Mouse (Mus musculus): ENCODE results near the gene D630045J12Rik. TPM values are rescaled to one million over a fixed set of nuclear protein-coding genes. Genes with fewer than 3 reads are reported as not detected.

D630045J12Rik gene
- polyA plus RNA-seq, 1 experiment from 2014 or later = 0.26 TPM

DNA sequence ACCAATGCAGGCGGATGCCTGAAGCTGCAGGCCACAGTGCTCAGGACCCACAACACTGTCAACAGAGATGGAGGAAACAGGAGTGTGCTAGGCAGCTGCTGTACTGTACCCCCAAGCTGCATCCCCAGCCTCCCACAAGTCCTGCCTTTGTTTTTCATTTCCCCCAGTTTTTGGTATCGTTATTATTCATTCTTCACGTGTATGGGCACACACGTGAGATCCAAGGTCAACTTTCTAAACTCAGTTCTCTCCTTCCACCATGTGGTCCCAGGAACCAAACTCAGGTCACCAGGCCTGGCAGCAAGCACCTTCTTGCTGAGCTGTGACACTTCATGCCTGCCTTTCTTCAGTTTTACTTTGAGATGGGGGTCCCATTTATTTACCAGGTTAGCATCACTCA, 6.4 kb downstream of the D630045J12Rik start:
- H3K4me1 ChIP-seq (ENCODE audit: control insufficient read depth, low read depth, low read length) = no peaks in the 10 kb centered on the region
- 70% methylated on average over 4 of the region's 4 CpGs for WGBS (ENCODE audit: insufficient replicate concordance)
- ATAC-seq (ENCODE audit: low read depth) = no peak
- no peaks in the 10 kb centered on the region for H3K36me3 ChIP-seq (ENCODE audit: control insufficient read depth, insufficient read depth)
- no peak overlapping the region for H3K27ac ChIP-seq (ENCODE audit: low read length)
- peaks cover 5% of the 10 kb centered on the region; the same call in 1 of the 2 replicates for H3K27me3 ChIP-seq (ENCODE audit: control insufficient read depth, insufficient read depth, low read depth, low read length)
- no peak overlapping the region for H3K4me3 ChIP-seq (ENCODE audit: low read depth, low read length)
- no peaks in the 10 kb centered on the region for H3K9me3 ChIP-seq (replicated peaks; ENCODE audit: control insufficient read depth, low read length)
- no peak overlapping the region for H3K9ac ChIP-seq (ENCODE audit: low read depth, low read length)
- H3K4me2 ChIP-seq (ENCODE audit: low read depth, low read length) = no peak overlapping the region

DNA sequence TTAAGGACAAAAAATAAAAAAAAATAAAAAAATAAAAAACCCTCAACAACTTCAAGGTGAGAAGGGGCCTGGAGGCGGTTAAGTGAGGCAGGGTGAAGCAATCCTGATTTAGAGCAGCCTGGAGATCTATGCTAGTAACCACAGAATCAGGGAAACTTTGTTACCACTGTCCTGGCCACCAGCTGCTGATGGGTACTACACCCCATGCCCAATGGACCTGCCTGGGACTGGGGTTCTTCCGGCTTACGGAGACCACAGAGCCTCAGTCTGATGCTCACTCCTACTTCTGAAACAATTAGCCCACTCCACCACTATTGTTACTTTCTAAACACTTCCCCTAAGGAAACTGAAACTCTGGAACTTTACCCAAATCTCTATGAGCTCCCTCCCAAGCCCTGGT, 9.0 kb downstream of the D630045J12Rik start:
- ATAC-seq (ENCODE audit: low read depth) = no peak

DNA sequence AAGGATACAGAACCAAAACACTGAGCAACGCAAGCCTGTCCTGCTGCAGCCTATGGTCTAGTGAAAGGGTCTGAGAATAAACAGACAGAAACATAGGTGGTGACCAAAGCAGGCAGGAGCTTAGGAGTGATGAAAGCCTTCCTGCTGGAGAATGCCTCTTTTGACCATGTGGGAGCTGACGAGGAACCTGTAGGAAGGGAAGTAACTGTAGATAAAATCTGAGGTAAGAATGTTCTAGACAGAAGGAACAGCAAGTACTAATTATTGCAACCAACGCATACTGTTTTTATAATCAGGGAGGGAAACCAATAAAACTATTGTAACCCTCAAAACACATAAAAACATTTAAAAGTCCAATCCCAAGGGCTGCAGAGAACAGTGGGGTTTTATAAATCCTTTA, 9.6 kb downstream of the D630045J12Rik start:
- ATAC-seq (ENCODE audit: low read depth) = no peak
- 39% methylated on average over 3 of the region's 3 CpGs for WGBS (ENCODE audit: insufficient replicate concordance)
- H3K9ac ChIP-seq (ENCODE audit: low read depth, low read length) = no peak overlapping the region
- no peaks in the 10 kb centered on the region for H3K9me3 ChIP-seq (replicated peaks; ENCODE audit: control insufficient read depth, low read length)
- H3K4me2 ChIP-seq (ENCODE audit: low read depth, low read length) = no peak overlapping the region
- H3K27me3 ChIP-seq (ENCODE audit: control insufficient read depth, insufficient read depth, low read depth, low read length) = no peaks in the 10 kb centered on the region
- H3K4me1 ChIP-seq (ENCODE audit: control insufficient read depth, low read depth, low read length) = no peaks in the 10 kb centered on the region
- no peaks in the 10 kb centered on the region for H3K36me3 ChIP-seq (ENCODE audit: control insufficient read depth, insufficient read depth)
- no peak overlapping the region for H3K4me3 ChIP-seq (ENCODE audit: low read depth, low read length)
- H3K27ac ChIP-seq (ENCODE audit: low read length) = no peak overlapping the region

More for the DNA sequence above, 9.0 kb downstream of the D630045J12Rik start:
- WGBS (ENCODE audit: insufficient replicate concordance) = 45% methylated on average over 3 of the region's 3 CpGs
- Histone ChIP-seq H3K4me1 (ENCODE audit: control insufficient read depth, low read depth, low read length) (no peaks in the 10 kb centered on the region), H3K9me3 (replicated peaks; ENCODE audit: control insufficient read depth, low read length) (no peaks in the 10 kb centered on the region), H3K4me2 (ENCODE audit: low read depth, low read length) (no peak overlapping the region), H3K27me3 (ENCODE audit: control insufficient read depth, insufficient read depth, low read depth, low read length) (no peaks in the 10 kb centered on the region), H3K4me3 (ENCODE audit: low read depth, low read length) (no peak overlapping the region), H3K9ac (ENCODE audit: low read depth, low read length) (no peak overlapping the region), H3K36me3 (ENCODE audit: control insufficient read depth, insufficient read depth) (no peaks in the 10 kb centered on the region), H3K27ac (ENCODE audit: low read length) (no peak overlapping the region)

DNA sequence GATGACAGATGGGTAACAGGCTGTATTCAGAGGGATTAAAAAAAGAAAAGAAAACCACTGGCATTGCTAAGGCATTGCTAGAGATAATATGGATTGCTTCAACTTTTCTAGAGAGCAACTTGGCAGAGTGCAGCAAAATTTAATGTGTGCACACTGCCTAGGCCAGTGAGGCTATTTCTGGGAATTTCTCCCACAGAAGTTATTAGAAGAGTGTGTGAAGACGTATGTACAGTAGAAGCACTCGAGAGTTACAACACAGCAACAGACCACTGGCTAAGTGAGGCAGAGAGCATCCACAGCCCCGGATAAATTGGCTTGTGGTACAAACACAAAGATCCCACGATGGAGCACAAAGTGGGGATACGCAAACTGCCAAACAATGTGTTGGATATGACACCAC, 11.0 kb downstream of the D630045J12Rik start:
- Histone ChIP-seq H3K36me3 (ENCODE audit: control insufficient read depth, insufficient read depth) (no peaks in the 10 kb centered on the region), H3K9me3 (replicated peaks; ENCODE audit: control insufficient read depth, low read length) (no peaks in the 10 kb centered on the region), H3K4me3 (ENCODE audit: low read depth, low read length) (no peak overlapping the region), H3K4me2 (ENCODE audit: low read depth, low read length) (no peak overlapping the region), H3K9ac (ENCODE audit: low read depth, low read length) (no peak overlapping the region), H3K27ac (ENCODE audit: low read length) (no peak overlapping the region), H3K27me3 (ENCODE audit: control insufficient read depth, insufficient read depth, low read depth, low read length) (no peaks in the 10 kb centered on the region), H3K4me1 (ENCODE audit: control insufficient read depth, low read depth, low read length) (no peaks in the 10 kb centered on the region)
- ATAC-seq (ENCODE audit: low read depth) = no peak
- 69% methylated on average over 5 of the region's 5 CpGs for WGBS (ENCODE audit: insufficient replicate concordance)

DNA sequence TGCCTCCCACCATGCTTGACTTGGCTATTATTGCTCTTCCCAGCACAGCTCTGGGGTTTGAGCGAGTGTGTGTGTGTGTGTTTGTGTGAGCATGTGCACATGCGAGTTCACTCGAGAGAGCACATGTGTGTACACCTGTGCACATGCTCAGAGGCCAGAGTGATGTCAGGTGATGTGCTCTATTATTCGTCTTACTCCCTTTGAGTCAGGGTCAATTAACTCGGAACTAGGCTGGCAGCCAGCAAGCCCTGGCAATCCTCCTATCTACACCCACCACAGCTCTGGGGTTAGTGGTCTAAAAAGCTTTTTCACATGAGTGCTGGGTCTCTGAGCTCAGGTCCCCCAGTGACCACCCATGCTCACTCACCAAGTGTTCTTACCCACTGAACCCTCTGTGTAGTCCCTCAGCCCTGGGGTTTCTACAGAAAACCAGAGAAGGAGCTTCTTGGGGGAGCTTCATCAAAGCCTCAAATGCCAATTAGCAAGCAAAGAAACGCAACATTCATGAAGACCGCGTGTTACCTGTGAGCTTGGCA, 11.4 kb downstream of the D630045J12Rik start:
- no peak for ATAC-seq (ENCODE audit: low read depth)
- no peaks in the 10 kb centered on the region for H3K9me3 ChIP-seq (replicated peaks; ENCODE audit: control insufficient read depth, low read length)
- no peaks in the 10 kb centered on the region for H3K27me3 ChIP-seq (ENCODE audit: control insufficient read depth, insufficient read depth, low read depth, low read length)
- H3K36me3 ChIP-seq (ENCODE audit: control insufficient read depth, insufficient read depth) = no peaks in the 10 kb centered on the region
- no peaks in the 10 kb centered on the region for H3K4me1 ChIP-seq (ENCODE audit: control insufficient read depth, low read depth, low read length)
- no peak overlapping the region for H3K4me2 ChIP-seq (ENCODE audit: low read depth, low read length)
- no peak overlapping the region for H3K9ac ChIP-seq (ENCODE audit: low read depth, low read length)
- H3K27ac ChIP-seq (ENCODE audit: low read length) = no peak overlapping the region
- no peak overlapping the region for H3K4me3 ChIP-seq (ENCODE audit: low read depth, low read length)
- 73% methylated on average over 8 of the region's 8 CpGs for WGBS (ENCODE audit: insufficient replicate concordance)

DNA sequence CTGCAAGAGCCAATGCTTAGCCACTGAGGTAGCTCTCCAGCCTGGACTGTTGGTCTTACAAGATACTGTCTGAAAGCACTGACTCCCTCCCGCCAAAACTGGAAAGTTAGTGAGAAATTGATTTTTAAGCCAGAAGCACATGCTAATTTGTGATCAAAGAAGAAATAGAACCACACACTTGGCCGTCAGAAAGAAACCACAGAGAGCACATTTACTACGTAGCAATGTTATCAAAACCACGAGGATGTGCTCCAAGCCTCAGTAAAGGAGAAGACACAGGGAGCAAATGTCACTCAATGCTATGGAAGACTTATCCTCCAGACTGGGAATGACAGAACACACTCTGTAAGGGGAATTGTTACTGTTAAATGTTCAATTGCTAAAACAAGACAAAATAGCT, 12.3 kb downstream of the D630045J12Rik start:
- Histone ChIP-seq H3K9me3 (replicated peaks; ENCODE audit: control insufficient read depth, low read length) (no peaks in the 10 kb centered on the region), H3K9ac (ENCODE audit: low read depth, low read length) (no peak overlapping the region), H3K4me2 (ENCODE audit: low read depth, low read length) (no peak overlapping the region), H3K4me3 (ENCODE audit: low read depth, low read length) (no peak overlapping the region), H3K4me1 (ENCODE audit: control insufficient read depth, low read depth, low read length) (no peaks in the 10 kb centered on the region), H3K27ac (ENCODE audit: low read length) (no peak overlapping the region), H3K36me3 (ENCODE audit: control insufficient read depth, insufficient read depth) (no peaks in the 10 kb centered on the region), H3K27me3 (ENCODE audit: control insufficient read depth, insufficient read depth, low read depth, low read length) (no peaks in the 10 kb centered on the region)
- WGBS (ENCODE audit: insufficient replicate concordance) = 37% methylated on average over 4 of the region's 4 CpGs
- no peak for ATAC-seq (ENCODE audit: low read depth)

DNA sequence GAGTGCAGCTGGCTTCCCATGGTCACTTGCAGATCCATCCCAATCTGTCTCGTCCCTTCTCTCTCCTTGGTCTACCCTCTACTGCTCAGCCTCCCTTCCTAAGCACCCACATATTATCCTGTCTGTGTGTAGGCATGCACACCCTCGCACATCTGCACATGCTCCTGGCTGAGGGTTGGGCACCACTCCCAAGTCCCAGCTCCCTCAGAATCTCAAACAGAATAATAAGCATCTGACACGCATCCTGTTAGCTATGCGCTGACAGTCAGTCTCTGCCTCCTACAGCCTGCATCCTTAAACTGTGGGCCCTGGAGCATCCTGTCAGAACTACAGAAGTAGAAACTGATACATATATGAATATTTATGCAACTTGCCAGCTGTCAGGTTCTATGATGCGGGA, 13.2 kb downstream of the D630045J12Rik start:
- Histone ChIP-seq H3K4me3 (ENCODE audit: low read depth, low read length) (no peak overlapping the region), H3K4me1 (ENCODE audit: control insufficient read depth, low read depth, low read length) (no peaks in the 10 kb centered on the region), H3K9me3 (replicated peaks; ENCODE audit: control insufficient read depth, low read length) (no peaks in the 10 kb centered on the region), H3K36me3 (ENCODE audit: control insufficient read depth, insufficient read depth) (no peaks in the 10 kb centered on the region), H3K27me3 (ENCODE audit: control insufficient read depth, insufficient read depth, low read depth, low read length) (no peaks in the 10 kb centered on the region), H3K4me2 (ENCODE audit: low read depth, low read length) (no peak overlapping the region), H3K27ac (ENCODE audit: low read length) (no peak overlapping the region), H3K9ac (ENCODE audit: low read depth, low read length) (no peak overlapping the region)
- WGBS (ENCODE audit: insufficient replicate concordance) = 71% methylated on average over 5 of the region's 5 CpGs
- ATAC-seq (ENCODE audit: low read depth) = no peak

DNA sequence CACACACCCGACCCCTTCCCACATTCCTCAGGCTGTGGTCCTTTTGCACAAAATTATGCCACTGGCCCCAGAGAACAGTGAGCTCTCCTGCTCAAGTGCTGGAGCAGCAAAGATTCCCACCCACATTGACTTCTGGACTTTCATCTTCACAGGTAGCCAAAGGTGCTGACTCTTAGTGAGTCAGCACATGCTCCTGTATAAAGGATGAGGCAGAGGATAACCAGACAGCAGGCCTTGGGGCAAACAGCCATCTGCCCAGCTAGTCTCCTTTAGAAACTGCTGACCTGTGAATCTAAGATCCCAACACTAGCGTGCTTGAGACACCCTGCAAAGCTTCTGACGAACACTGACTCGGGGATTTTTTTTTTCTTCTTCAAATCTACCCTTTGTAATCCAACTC, 15.4 kb downstream of the D630045J12Rik start:
- no peak for ATAC-seq (ENCODE audit: low read depth)
- no peaks in the 10 kb centered on the region for H3K36me3 ChIP-seq (ENCODE audit: control insufficient read depth, insufficient read depth)
- 59% methylated on average over 4 of the region's 4 CpGs for WGBS (ENCODE audit: insufficient replicate concordance)
- H3K9ac ChIP-seq (ENCODE audit: low read depth, low read length) = no peak overlapping the region
- H3K27ac ChIP-seq (ENCODE audit: low read length) = no peak overlapping the region
- no peaks in the 10 kb centered on the region for H3K27me3 ChIP-seq (ENCODE audit: control insufficient read depth, insufficient read depth, low read depth, low read length)
- no peak overlapping the region for H3K4me3 ChIP-seq (ENCODE audit: low read depth, low read length)
- no peak overlapping the region for H3K4me2 ChIP-seq (ENCODE audit: low read depth, low read length)
- H3K4me1 ChIP-seq (ENCODE audit: control insufficient read depth, low read depth, low read length) = no peaks in the 10 kb centered on the region
- no peaks in the 10 kb centered on the region for H3K9me3 ChIP-seq (replicated peaks; ENCODE audit: control insufficient read depth, low read length)

DNA sequence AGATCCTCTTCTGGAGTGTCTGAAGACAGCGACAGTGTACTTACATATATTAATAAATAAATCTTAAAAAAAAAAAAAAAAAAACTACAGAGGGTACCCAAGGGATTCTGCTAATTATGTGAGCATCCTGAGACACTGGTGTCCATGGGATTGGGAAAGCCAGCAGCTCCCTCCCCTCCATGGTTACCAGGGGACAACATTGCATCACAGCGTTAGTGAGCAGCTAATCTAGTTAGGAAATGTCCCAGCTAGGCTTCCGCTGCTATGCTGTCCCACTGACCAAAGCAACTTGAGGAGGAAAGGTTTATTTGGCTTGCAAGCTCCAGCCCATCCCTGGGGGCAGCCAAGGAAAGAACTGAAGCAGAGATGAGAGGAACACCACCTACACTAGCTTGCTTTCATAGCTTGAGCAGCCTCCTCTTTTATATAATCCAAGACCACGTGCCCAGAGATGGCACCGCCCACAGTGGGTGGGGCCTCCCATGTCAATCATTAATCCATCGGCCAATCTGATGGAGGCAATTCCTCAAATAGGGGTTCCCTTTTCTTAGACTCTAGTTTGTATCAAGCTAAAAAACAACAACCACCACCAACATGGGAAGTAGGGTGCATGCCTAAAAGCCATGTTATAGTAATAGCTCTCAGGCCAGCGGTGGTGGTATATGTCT, 17.7 kb downstream of the D630045J12Rik start:
- no peak overlapping the region for H3K27ac ChIP-seq (ENCODE audit: low read length)
- H3K4me2 ChIP-seq (ENCODE audit: low read depth, low read length) = no peak overlapping the region
- peak; percentile 43; the same call in 1 of the 2 replicates for ATAC-seq (ENCODE audit: low read depth)
- H3K4me1 ChIP-seq (ENCODE audit: control insufficient read depth, low read depth, low read length) = no peaks in the 10 kb centered on the region
- WGBS (ENCODE audit: insufficient replicate concordance) = 69% methylated on average over 7 of the region's 7 CpGs
- no peaks in the 10 kb centered on the region for H3K36me3 ChIP-seq (ENCODE audit: control insufficient read depth, insufficient read depth)
- H3K9ac ChIP-seq (ENCODE audit: low read depth, low read length) = no peak overlapping the region
- no peak overlapping the region for H3K4me3 ChIP-seq (ENCODE audit: low read depth, low read length)
- H3K9me3 ChIP-seq (replicated peaks; ENCODE audit: control insufficient read depth, low read length) = no peaks in the 10 kb centered on the region
- H3K27me3 ChIP-seq (ENCODE audit: control insufficient read depth, insufficient read depth, low read depth, low read length) = no peaks in the 10 kb centered on the region
